Mouse (Mus musculus) heart, postnatal 0 days (tissue): ENCODE measurements around the gene Ghsr. TPM values are rescaled to one million over a fixed set of nuclear protein-coding genes. Genes with fewer than 3 reads are reported as not detected.
"Not testable (repeated sequence)": the region's sequence is repeated elsewhere in the genome, so short reads cannot be mapped to it uniquely, and the experiment has no call there.

Experiments
- ATAC-seq: fragments of 200-750 bp; cut with Nextera tagmentation; 2 replicates; pipeline ENCODE4 v1.8.0; 2017; ENCODE audit warnings: low read depth, moderate number of reproducible peaks, moderate library complexity; ENCODE audit not compliant: insufficient read depth
- DNase-seq: peaks from one replicate; pipeline ENCODE4 v3.0.0-alpha.2; 2016; ENCODE audit warnings: low spot score
- H3K27ac ChIP-seq: fragments of 300-500 bp; sonication (generic); 2 replicates; pipeline ENCODE4 v1.5.1; 2014; ENCODE audit warnings: low read depth, mild to moderate bottlenecking
- H3K27me3 ChIP-seq: fragments of 300-500 bp; sonication (generic); 2 replicates; pipeline ENCODE4 v1.6.1; 2014; ENCODE audit warnings: low read length, mixed read lengths; ENCODE audit not compliant: control insufficient read depth, insufficient read depth
- H3K36me3 ChIP-seq: fragments of 300-500 bp; sonication (generic); replicated peaks from 2 replicates; pipeline ENCODE4 v1.6.1; 2014; ENCODE audit warnings: low read length, mixed read lengths; ENCODE audit not compliant: control insufficient read depth, insufficient read depth
- H3K4me1 ChIP-seq: fragments of 300-500 bp; sonication (generic); 2 replicates; pipeline ENCODE4 v1.6.1; 2014; ENCODE audit warnings: antibody characterized with exemption; ENCODE audit not compliant: control insufficient read depth, insufficient read depth
- H3K4me2 ChIP-seq: fragments of 300-500 bp; sonication (generic); 2 replicates; pipeline ENCODE4 v1.6.1; 2014; ENCODE audit warnings: low read depth, mild to moderate bottlenecking, low read length, moderate library complexity
- H3K4me3 ChIP-seq: fragments of 300-500 bp; sonication (generic); 2 replicates; pipeline ENCODE4 v1.5.1; 2014; ENCODE audit warnings: low read depth, low read length
- H3K9ac ChIP-seq: fragments of 300-500 bp; sonication (generic); replicated peaks from 2 replicates; pipeline ENCODE4 v1.6.1; 2014; ENCODE audit warnings: low read depth, low read length, mixed read lengths
- H3K9me3 ChIP-seq: fragments of 300-500 bp; sonication (generic); replicated peaks from 2 replicates; pipeline ENCODE4 v1.6.1; 2016; ENCODE audit warnings: low read length; ENCODE audit not compliant: control insufficient read depth
- CTCF ChIP-seq: IDR thresholded peaks from 2 replicates; pipeline ENCODE4 v1.5.1; 2016; ENCODE audit warnings: antibody characterized with exemption, control low read depth, low read depth
- EP300 ChIP-seq: IDR thresholded peaks from 2 replicates; pipeline ENCODE4 v1.6.1; 2016; ENCODE audit warnings: antibody characterized with exemption, low read depth
- WGBS: fragments of 180-500 bp; shearing (Covaris S2); extraction: QIAGEN DNeasy Blood & Tissue Kit; methylation state at CpG from one replicate; pipeline ENCODE4 v1.1.7; 2014; 5-methylcytosine and 5-hydroxymethylcytosine counted together
- polyA plus RNA-seq: library from polyadenylated mRNA; unstranded; fragments of >200 nt; fragmentation: Nextera tagmentation; extraction: Ambion mirVana; gene quantifications from 2 replicates; pipeline ENCODE4 v1.2.1, GENCODE M21; 2015
- total RNA-seq: library from RNA; depleted of rRNA; stranded (reverse); fragments of >200 nt; gene quantifications from 2 replicates; pipeline ENCODE4 v1.2.3, GENCODE M21; 2014; ENCODE audit warnings: low replicate concordance

Ghsr gene
- total and polyA plus RNA-seq, 2 experiments from 2014 or later, result not detected

DNA sequence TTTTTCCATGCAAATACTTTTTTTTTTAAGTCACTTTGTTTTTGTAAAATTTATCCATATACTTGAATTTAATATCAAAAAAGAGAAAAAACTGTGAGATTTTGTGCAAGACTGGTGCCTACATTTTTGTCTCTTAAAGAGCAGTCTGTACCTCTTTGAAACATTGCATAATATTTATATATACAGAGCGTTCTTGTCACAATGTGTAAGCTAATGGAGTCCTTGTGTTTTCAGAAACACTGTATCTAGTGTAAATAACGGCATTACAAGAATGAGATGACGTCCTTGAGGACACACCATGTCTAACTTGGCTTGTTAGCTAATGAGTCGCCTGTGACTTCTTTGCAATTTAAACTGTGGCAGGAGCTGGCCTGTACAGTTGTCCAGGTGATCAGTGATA is 6.8 kb downstream of the Ghsr start:
- WGBS, result 54% methylated on average over 4 of the region's 4 CpGs
- no peak overlapping the region for H3K9ac ChIP-seq
- H3K9me3 ChIP-seq, result no peaks in the 10 kb centered on the region
- DNase-seq, result no peak
- H3K27ac ChIP-seq, result no peak overlapping the region
- H3K27me3 ChIP-seq, result peaks cover 20% of the 10 kb centered on the region
- ATAC-seq, result no peak
- no peaks in the 10 kb centered on the region for H3K4me1 ChIP-seq
- no peak overlapping the region for H3K4me2 ChIP-seq
- H3K4me3 ChIP-seq, result no peak overlapping the region
- TF ChIP-seq CTCF, result no peak
- no peak for TF ChIP-seq EP300
- no peaks in the 10 kb centered on the region for H3K36me3 ChIP-seq

DNA sequence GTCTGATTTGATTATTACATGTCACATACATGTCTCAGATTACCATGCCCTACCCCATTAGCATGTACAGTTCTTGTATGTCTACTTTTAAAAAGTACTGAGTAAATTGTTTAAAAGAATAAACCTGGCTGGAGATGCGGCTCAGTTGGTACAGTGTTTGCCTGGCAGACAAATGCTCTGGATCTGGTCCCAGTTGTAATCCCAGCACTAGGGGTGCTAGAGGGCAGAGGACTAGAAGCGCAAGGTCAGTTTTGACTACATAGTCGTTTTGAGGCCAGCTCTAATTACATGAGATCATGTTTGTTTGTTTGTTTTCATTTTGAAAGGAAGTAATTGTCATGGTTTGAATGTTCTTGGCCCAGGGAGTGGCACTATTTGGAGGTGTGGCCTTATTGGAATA is 13.7 kb downstream of the Ghsr start:
- H3K9me3 ChIP-seq, result no peaks in the 10 kb centered on the region
- 51% methylated on average over 3 of the region's 3 CpGs for WGBS
- H3K4me2 ChIP-seq, result no peak overlapping the region
- no peak overlapping the region for H3K4me3 ChIP-seq
- TF ChIP-seq CTCF (peak; percentile 31), EP300 (no peak)
- no peak for ATAC-seq
- DNase-seq, result peak; percentile 10
- no peak overlapping the region for H3K27ac ChIP-seq
- H3K36me3 ChIP-seq, result no peaks in the 10 kb centered on the region
- no peak overlapping the region for H3K9ac ChIP-seq
- no peaks in the 10 kb centered on the region for H3K4me1 ChIP-seq
- no peaks in the 10 kb centered on the region for H3K27me3 ChIP-seq

- Histone ChIP-seq H3K4me1 (no peaks in the 10 kb centered on the region), H3K9ac (no peak overlapping the region), H3K4me2 (no peak overlapping the region), H3K4me3 (no peak overlapping the region), H3K36me3 (no peaks in the 10 kb centered on the region), H3K9me3 (no peaks in the 10 kb centered on the region), H3K27me3 (no peaks in the 10 kb centered on the region), H3K27ac (no peak overlapping the region)
- TF ChIP-seq CTCF (no peak), EP300 (no peak)
- no peak for DNase-seq
- 32% methylated on average over 1 of the region's 1 CpGs for WGBS
- ATAC-seq, result no peak
These were observed 18.8 kb downstream of the Ghsr start for GRCm38 (mm10) chr3:27389923-27390322.

DNA sequence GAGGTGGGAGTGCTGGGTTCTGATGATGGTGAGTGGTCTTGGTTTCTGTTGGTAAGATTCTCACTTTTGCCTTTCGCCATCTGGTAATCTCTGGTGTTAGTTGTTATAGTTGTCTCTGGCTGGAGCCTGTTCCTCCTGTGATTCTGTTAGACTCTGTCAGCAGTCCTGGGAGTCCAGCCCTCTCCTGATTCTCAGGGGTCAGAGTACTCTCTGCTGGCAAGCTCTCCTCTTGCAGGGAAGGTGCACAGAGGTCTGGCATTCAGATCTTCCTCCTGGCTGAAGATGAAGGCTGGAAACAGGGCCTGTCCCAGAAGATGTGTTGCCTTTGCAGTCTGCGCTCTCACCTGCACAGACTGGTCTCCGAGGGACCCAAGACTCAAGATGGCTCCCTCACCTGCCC is 29.8 kb downstream of the Ghsr start:
- H3K4me2 ChIP-seq, H3K9ac ChIP-seq, H3K9me3 ChIP-seq, H3K36me3 ChIP-seq, H3K27ac ChIP-seq, H3K4me3 ChIP-seq, H3K4me1 ChIP-seq, ATAC-seq, DNase-seq, H3K27me3 ChIP-seq: not testable (repeated sequence)
- WGBS, result 85% methylated on average over 3 of the region's 3 CpGs

DNA sequence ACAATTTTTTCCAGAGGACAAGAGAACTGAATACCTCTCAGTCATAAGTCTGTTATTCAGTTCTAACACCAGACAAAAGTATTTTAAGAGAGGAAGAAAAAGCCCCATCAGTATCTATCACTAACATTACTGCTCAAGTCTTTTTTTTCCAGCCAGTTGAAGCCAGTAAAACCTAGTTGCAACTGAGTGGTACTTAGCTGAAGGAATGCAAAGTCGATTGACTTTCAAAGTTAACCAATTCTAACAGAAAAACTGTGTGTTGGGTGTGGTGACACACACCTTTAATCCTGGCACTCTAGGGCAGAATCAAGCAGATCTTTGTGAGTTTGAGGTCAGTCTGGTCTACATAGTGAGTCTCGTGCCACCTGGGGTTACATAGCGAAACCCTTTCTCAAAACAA is 35.3 kb downstream of the Ghsr start:
- WGBS, result 77% methylated on average over 3 of the region's 3 CpGs
- DNase-seq (no peak), ATAC-seq (no peak)
- Histone ChIP-seq H3K9ac (no peak overlapping the region), H3K36me3 (no peaks in the 10 kb centered on the region), H3K4me2 (no peak overlapping the region), H3K4me1 (no peaks in the 10 kb centered on the region), H3K4me3 (no peak overlapping the region), H3K27me3 (no peaks in the 10 kb centered on the region), H3K27ac (no peak overlapping the region), H3K9me3 (no peaks in the 10 kb centered on the region)
- no peak for TF ChIP-seq EP300
- no peak for TF ChIP-seq CTCF

GRCm38 (mm10) chr3:27408564-27408963 is 37.4 kb downstream of the Ghsr start:
- H3K27ac ChIP-seq, result no peak overlapping the region
- no peak overlapping the region for H3K4me3 ChIP-seq
- DNase-seq (no peak), ATAC-seq (no peak)
- H3K4me1 ChIP-seq, result no peaks in the 10 kb centered on the region
- H3K36me3 ChIP-seq, result no peaks in the 10 kb centered on the region
- no peak overlapping the region for H3K9ac ChIP-seq
- WGBS, result 29% methylated on average over 2 of the region's 2 CpGs
- no peaks in the 10 kb centered on the region for H3K9me3 ChIP-seq
- no peak for TF ChIP-seq EP300
- TF ChIP-seq CTCF, result no peak
- H3K27me3 ChIP-seq, result no peaks in the 10 kb centered on the region
- no peak overlapping the region for H3K4me2 ChIP-seq
